Mouse (Mus musculus) natural killer cell, adult 2 months (primary cell): ENCODE data around the gene Serpina3n.
"Not testable (repeated sequence)": the region's sequence is repeated elsewhere in the genome, so short reads cannot be mapped to it uniquely, and the experiment has no call there.

Experiments
- DNase-seq, 2 experiments: peaks; one replicate each; pipeline ENCODE4 v3.0.0; 2022; ENCODE audit warnings: low spot score in 2 of 2

The Serpina3n gene

DNA sequence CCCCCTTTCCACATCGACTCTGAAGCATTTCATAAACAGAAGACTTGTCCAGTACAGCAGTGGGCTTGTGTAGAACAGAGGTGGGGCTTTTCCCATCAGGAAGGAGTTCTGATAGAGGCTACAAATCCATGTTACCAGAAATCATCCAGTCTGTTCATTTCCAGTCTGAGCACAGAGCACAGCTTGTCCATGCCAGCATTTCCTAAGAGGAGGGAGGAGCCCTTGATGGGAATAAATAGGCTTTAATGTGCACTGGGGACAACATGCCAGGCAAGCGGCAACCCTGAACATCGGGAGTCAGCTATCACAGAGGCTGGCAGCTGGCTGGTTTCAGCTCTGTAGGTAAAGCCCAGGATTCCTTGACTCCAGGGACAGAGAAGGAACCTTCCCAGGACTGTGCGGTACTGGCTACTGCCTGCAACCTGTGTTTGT, at the start of gene Serpina3n:
Gene Serpina3n, plus strand, starts transcription at position 276 of the 432 bp plus-strand sequence.
- DNase-seq, result no peak

DNA sequence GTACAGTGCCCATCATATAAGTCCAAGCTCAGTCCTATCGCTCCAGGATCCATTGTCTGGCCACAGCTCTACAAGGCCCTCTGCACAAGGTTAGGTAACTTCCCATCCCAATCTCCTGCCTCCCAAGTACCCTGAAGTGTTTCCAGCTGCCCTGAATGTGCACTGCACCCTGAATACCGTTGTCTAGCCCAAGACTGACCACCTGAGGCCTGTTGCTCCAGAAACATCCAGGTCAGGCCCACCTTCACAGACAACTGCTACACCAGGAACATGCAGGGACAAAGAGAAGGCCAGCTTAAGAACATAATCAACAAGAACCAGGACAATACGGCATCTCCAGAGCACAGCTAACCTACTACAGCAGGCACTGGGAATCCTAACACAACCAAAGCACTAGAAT, 36.5 kb upstream of the Serpina3n start:
- no peak for DNase-seq

- not testable (repeated sequence) for DNase-seq
Observed at GRCm38 (mm10) chr12:104377179-104377578, 29.4 kb upstream of the Serpina3n start.

DNA sequence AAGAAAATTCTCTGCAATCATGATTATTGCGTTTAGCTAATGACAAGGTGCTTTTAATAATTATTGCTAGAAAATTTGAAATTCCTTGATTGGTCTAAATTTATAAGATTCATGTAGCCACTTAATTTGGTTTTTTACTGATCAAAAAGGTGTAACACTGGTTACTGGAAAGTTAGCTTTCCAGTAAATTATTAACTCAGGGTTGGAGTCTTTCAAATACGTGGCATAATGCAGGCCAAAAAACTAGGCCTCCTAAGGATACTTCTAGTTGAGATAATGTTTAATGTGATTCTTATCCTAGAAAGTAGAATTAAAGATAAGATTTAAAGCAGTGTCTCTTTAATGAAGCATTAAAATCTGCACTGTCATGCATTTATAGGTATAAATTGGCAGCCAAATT, 28.2 kb upstream of the Serpina3n start:
- DNase-seq, result not testable (repeated sequence)

DNA sequence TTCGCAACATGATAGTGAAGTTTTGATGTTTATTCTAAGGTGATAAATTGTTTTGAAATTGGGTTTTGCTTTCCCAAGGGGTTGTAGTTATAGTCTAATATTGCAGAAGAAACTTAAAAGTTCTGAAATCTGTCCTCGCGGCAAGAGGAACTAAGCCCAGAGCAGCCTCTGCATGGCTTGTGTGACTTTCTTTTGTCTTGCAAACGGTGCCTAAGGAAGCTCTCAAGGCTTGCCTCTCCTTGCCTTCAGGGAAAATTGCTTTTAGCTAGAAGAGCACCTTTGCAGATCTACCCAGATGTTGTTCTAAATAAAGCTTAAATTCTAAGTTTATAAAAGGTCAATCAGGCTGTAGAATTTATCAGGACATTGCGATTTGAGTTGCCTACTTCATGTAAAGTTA, 27.7 kb upstream of the Serpina3n start:
- not testable (repeated sequence) for DNase-seq

DNA sequence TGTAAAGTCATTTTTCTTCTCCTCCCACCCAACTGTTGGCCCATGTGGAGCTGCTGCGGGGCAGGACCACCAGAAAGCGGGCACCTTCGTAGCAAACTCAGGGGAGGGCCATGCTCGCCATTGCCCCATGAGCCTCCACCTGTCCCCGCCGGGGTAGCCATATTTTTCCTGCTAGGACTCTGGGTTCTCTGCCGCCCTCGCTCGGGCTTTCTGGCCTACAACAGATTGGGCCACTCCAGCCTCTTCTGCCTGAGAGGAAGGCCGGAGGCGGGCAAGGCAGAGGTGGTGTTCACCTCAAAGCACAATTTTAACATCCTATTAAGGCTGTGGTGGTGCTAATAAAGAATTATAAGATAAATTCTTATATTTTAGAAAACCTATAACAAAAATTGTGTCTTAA, 26.7 kb upstream of the Serpina3n start:
- no peak for DNase-seq

DNA sequence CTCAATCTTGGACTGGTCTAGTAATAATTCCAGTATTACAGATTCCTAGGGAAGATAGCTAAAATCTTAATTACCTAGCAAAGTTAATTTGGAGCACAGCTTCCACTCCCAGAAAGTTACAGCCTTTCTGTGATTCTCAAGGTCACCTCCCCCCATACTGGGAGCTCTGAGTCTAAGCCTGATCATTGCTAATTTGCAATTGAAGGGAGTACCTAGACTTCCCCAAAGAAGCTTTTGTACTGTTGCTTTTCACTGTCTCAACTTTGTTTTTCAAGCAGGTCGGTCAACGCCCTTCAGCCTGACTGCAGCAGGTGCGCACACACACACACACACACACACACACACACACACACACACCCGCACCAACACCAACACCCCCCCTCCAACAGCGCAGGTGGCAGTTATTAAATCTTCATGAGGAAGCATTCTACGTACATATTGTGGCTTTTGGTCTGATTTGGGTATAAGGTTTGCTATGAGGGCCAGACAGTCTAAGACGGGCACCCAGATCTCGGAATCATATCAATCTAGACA, 25.4 kb upstream of the Serpina3n start:
- DNase-seq, result not testable (repeated sequence)

- not testable (repeated sequence) for DNase-seq
Observed at GRCm38 (mm10) chr12:104385987-104386386, 20.5 kb upstream of the Serpina3n start.

GRCm38 (mm10) chr12:104386878-104387277, 19.7 kb upstream of the Serpina3n start:
- DNase-seq, result not testable (repeated sequence)

DNA sequence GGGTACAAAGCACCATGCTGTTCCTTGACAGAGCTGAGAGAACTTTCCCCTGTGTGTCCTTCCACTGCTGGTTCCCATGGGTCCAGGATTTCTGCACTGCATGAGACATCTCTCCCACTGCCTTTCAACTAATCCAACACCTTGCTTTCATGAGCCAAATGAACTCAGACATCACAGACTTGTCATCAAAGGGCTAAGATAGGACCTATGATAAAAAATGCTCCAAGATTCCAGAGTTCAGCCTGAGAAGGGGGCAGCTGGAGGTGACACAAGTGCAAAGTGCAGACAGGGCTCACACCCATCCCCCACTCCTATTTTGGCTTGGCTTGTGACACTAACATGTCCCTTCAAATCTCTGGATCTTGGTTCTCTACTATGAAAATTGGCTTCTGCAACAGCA, 18.1 kb upstream of the Serpina3n start:
- no peak for DNase-seq

DNA sequence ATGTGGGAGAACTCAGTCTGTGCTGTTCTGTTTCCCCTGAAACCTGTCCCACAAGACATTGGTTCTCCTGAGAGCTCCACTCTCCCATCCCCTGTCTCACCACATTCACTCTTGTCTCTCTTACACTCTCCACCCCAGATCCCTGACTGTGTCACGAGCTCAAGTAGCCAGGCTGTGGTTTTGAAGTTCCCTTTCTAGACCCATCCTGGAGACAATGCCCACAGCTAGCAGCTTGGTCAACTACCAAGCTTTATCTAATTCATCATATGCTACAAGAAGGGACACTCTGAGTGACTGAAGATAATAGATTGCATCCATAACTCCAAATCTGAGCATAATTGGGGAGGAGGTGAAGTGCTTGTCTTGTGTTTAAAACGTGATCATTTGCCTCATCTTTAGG, 15.5 kb upstream of the Serpina3n start:
- not testable (repeated sequence) for DNase-seq

- DNase-seq, result no peak
Observed at GRCm38 (mm10) chr12:104403968-104404367, 2.6 kb upstream of the Serpina3n start.

DNA sequence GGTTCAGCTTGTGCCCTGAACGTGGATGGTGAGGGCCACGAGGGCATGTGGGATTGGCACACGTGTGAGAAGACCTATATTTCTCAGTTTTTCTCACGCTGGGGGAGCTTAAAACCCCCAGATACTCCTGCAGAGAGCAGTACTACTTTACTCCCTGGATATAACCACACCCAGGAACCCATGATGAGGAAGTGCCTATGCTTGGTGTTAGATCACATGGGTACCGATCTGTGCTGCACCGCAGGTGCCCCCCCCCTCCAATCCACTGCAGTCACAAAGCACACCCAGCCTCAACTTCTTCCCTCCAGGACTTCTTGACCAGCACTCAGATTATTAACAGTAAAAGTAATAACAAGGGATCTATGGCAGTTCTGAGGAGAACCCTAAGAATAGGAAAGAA, 6.0 kb downstream of the Serpina3n start:
- no peak for DNase-seq

DNA sequence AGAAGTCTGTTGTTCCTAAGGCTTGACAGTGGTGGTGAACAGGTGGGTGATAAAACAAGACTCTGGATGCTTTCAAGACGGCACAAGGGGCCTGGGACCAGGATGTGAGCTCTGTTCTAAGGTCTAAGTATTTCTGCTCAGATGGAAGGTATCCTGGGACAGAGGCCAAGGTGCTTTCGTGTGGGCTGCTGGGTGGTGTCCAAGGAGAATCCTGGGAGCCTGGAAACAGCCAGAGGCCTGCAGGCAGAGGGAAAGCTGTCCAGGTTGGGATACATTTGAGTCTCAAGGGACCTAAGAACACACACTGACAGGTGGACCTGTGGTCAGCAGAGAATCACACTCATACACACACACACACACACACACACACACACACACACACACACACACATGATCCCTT, 8.0 kb downstream of the Serpina3n start:
- no peak for DNase-seq

GRCm38 (mm10) chr12:104415625-104416315, 9.2 kb downstream of the Serpina3n start:
- DNase-seq, result no peak

GRCm38 (mm10) chr12:104418340-104419135, 12.0 kb downstream of the Serpina3n start:
- DNase-seq, result peak; percentile 61 to 64

- DNase-seq, result no peak
Observed at GRCm38 (mm10) chr12:104419136-104419462, 12.6 kb downstream of the Serpina3n start.

- DNase-seq, result no peak
Observed at GRCm38 (mm10) chr12:104422615-104423392, 16.3 kb downstream of the Serpina3n start.

DNA sequence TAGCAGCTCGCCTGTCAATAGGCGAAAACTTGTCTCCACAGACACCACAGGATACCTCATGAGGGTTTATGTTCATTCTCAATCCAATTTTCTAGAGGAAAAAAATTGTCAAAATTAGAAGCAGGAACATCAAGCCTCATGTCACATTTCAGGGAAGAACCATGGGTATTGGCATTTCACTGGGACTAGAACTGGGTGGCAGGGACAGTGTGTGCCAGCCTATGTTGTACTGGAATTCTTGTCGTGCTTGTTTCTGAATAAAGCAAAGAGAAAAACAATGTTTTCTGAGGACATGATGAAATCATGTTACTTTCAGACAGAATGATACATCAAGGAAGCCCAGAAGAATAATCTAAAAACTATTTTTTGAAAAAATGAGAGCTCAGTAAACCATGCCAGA, 19.1 kb downstream of the Serpina3n start:
- no peak for DNase-seq

- DNase-seq, result peak; percentile 10 to 12
Observed at GRCm38 (mm10) chr12:104426915-104427314, 20.4 kb downstream of the Serpina3n start.

GRCm38 (mm10) chr12:104431359-104431758, 24.8 kb downstream of the Serpina3n start:
- no peak for DNase-seq

- DNase-seq, result no peak
Observed at GRCm38 (mm10) chr12:104433214-104433613, 26.7 kb downstream of the Serpina3n start.
